Mouse (Mus musculus) heart, postnatal 0 days (tissue): ENCODE measurements around the gene Znhit6. TPM values are rescaled to one million over a fixed set of nuclear protein-coding genes. Genes with fewer than 3 reads are reported as not detected.

ENCODE experiments used
- ATAC-seq: fragments of 200-750 bp; cut with Nextera tagmentation; 2 replicates; pipeline ENCODE4 v1.8.0; 2017; ENCODE audit warnings: low read depth, moderate number of reproducible peaks, moderate library complexity; ENCODE audit not compliant: insufficient read depth
- DNase-seq: peaks from one replicate; pipeline ENCODE4 v3.0.0-alpha.2; 2016; ENCODE audit warnings: low spot score
- H3K27ac ChIP-seq: fragments of 300-500 bp; sonication (generic); 2 replicates; pipeline ENCODE4 v1.5.1; 2014; ENCODE audit warnings: low read depth, mild to moderate bottlenecking
- H3K27me3 ChIP-seq: fragments of 300-500 bp; sonication (generic); 2 replicates; pipeline ENCODE4 v1.6.1; 2014; ENCODE audit warnings: low read length, mixed read lengths; ENCODE audit not compliant: control insufficient read depth, insufficient read depth
- H3K36me3 ChIP-seq: fragments of 300-500 bp; sonication (generic); replicated peaks from 2 replicates; pipeline ENCODE4 v1.6.1; 2014; ENCODE audit warnings: low read length, mixed read lengths; ENCODE audit not compliant: control insufficient read depth, insufficient read depth
- H3K4me1 ChIP-seq: fragments of 300-500 bp; sonication (generic); 2 replicates; pipeline ENCODE4 v1.6.1; 2014; ENCODE audit warnings: antibody characterized with exemption; ENCODE audit not compliant: control insufficient read depth, insufficient read depth
- H3K4me2 ChIP-seq: fragments of 300-500 bp; sonication (generic); 2 replicates; pipeline ENCODE4 v1.6.1; 2014; ENCODE audit warnings: low read depth, mild to moderate bottlenecking, low read length, moderate library complexity
- H3K4me3 ChIP-seq: fragments of 300-500 bp; sonication (generic); 2 replicates; pipeline ENCODE4 v1.5.1; 2014; ENCODE audit warnings: low read depth, low read length
- H3K9ac ChIP-seq: fragments of 300-500 bp; sonication (generic); replicated peaks from 2 replicates; pipeline ENCODE4 v1.6.1; 2014; ENCODE audit warnings: low read depth, low read length, mixed read lengths
- H3K9me3 ChIP-seq: fragments of 300-500 bp; sonication (generic); replicated peaks from 2 replicates; pipeline ENCODE4 v1.6.1; 2016; ENCODE audit warnings: low read length; ENCODE audit not compliant: control insufficient read depth
- CTCF ChIP-seq: IDR thresholded peaks from 2 replicates; pipeline ENCODE4 v1.5.1; 2016; ENCODE audit warnings: antibody characterized with exemption, control low read depth, low read depth
- EP300 ChIP-seq: IDR thresholded peaks from 2 replicates; pipeline ENCODE4 v1.6.1; 2016; ENCODE audit warnings: antibody characterized with exemption, low read depth
- WGBS: fragments of 180-500 bp; shearing (Covaris S2); extraction: QIAGEN DNeasy Blood & Tissue Kit; methylation state at CpG from one replicate; pipeline ENCODE4 v1.1.7; 2014; 5-methylcytosine and 5-hydroxymethylcytosine counted together
- polyA plus RNA-seq: library from polyadenylated mRNA; unstranded; fragments of >200 nt; fragmentation: Nextera tagmentation; extraction: Ambion mirVana; gene quantifications from 2 replicates; pipeline ENCODE4 v1.2.1, GENCODE M21; 2015
- total RNA-seq: library from RNA; depleted of rRNA; stranded (reverse); fragments of >200 nt; gene quantifications from 2 replicates; pipeline ENCODE4 v1.2.3, GENCODE M21; 2014; ENCODE audit warnings: low replicate concordance; rRNA removed

Gene Znhit6
- 0.15 and 8.4 TPM in 2 replicates for total RNA-seq
- 15.7 and 17.5 TPM in 2 replicates for polyA plus RNA-seq

GRCm38 (mm10) chr3:145575743-145576481 is at the start of gene Znhit6:
Znhit6 (plus strand) TSS chr3:145576205.
- TF ChIP-seq EP300 (no peak), CTCF (no peak; the same call in 1 of the 2 replicates)
- Histone ChIP-seq H3K4me1 (peaks cover 6% of the 10 kb centered on the region; the same call in 1 of the 2 replicates), H3K27me3 (no peaks in the 10 kb centered on the region), H3K36me3 (peaks cover 17% of the 10 kb centered on the region), H3K27ac (peak within 1 kb of the TSS; percentile 9; the same call in 1 of the 2 replicates), H3K9ac (peak within 1 kb of the TSS; percentile 49), H3K9me3 (no peaks in the 10 kb centered on the region), H3K4me2 (peak within 1 kb of the TSS; percentile 70), H3K4me3 (peak within 1 kb of the TSS; percentile 69)
- 6% methylated on average over 37 of the region's 37 CpGs for WGBS
- DNase-seq (peak; percentile 93), ATAC-seq (peak; percentile 90)

- Histone ChIP-seq H3K9ac (no peak overlapping the region), H3K4me1 (no peaks in the 10 kb centered on the region), H3K27me3 (no peaks in the 10 kb centered on the region), H3K4me3 (no peak overlapping the region), H3K36me3 (no peaks in the 10 kb centered on the region), H3K4me2 (no peak overlapping the region), H3K27ac (no peak overlapping the region), H3K9me3 (no peaks in the 10 kb centered on the region)
- WGBS: 83% methylated on average over 1 of the region's 1 CpGs
- ATAC-seq: no peak
- no peak for DNase-seq
- no peak for TF ChIP-seq CTCF
- TF ChIP-seq EP300: no peak
Measured at GRCm38 (mm10) chr3:145537870-145538269, 38.1 kb upstream of the Znhit6 start.

GRCm38 (mm10) chr3:145548441-145549415 is 27.3 kb upstream of the Znhit6 start:
- H3K9ac ChIP-seq: no peak overlapping the region
- 77% methylated on average over 10 of the region's 10 CpGs for WGBS
- no peak for DNase-seq
- no peak overlapping the region for H3K4me3 ChIP-seq
- no peak overlapping the region for H3K27ac ChIP-seq
- no peaks in the 10 kb centered on the region for H3K36me3 ChIP-seq
- no peak overlapping the region for H3K4me2 ChIP-seq
- no peaks in the 10 kb centered on the region for H3K9me3 ChIP-seq
- no peaks in the 10 kb centered on the region for H3K27me3 ChIP-seq
- no peaks in the 10 kb centered on the region for H3K4me1 ChIP-seq
- TF ChIP-seq EP300: no peak
- no peak for TF ChIP-seq CTCF
- no peak for ATAC-seq

- no peak overlapping the region for H3K9ac ChIP-seq
- no peaks in the 10 kb centered on the region for H3K27me3 ChIP-seq
- no peak for TF ChIP-seq EP300
- TF ChIP-seq CTCF: no peak
- H3K4me3 ChIP-seq: no peak overlapping the region
- ATAC-seq (no peak), DNase-seq (no peak)
- no peaks in the 10 kb centered on the region for H3K4me1 ChIP-seq
- H3K27ac ChIP-seq: no peak overlapping the region
- WGBS: 61% methylated on average over 3 of the region's 3 CpGs
- H3K36me3 ChIP-seq: no peaks in the 10 kb centered on the region
- no peak overlapping the region for H3K4me2 ChIP-seq
- no peaks in the 10 kb centered on the region for H3K9me3 ChIP-seq
Measured at GRCm38 (mm10) chr3:145550216-145550615, 25.8 kb upstream of the Znhit6 start.

GRCm38 (mm10) chr3:145554388-145554787 is 21.6 kb upstream of the Znhit6 start:
- H3K4me1 ChIP-seq: no peaks in the 10 kb centered on the region
- no peak overlapping the region for H3K27ac ChIP-seq
- 55% methylated on average over 2 of the region's 2 CpGs for WGBS
- ATAC-seq (no peak), DNase-seq (no peak)
- H3K27me3 ChIP-seq: no peaks in the 10 kb centered on the region
- H3K4me3 ChIP-seq: no peak overlapping the region
- no peak overlapping the region for H3K9ac ChIP-seq
- no peaks in the 10 kb centered on the region for H3K36me3 ChIP-seq
- TF ChIP-seq EP300 (no peak), CTCF (no peak)
- H3K9me3 ChIP-seq: no peaks in the 10 kb centered on the region
- H3K4me2 ChIP-seq: no peak overlapping the region
